Mouse (Mus musculus): ENCODE data around the gene Olfr435. TPM values are rescaled to one million over a fixed set of nuclear protein-coding genes. Genes with fewer than 3 reads are reported as not detected.

The Olfr435 gene
- not detected in 2 replicates for polyA plus RNA-seq (2021; fragmentation: Nextera tagmentation)
- long read RNA-seq, experiment 1: 0 reads
- long read RNA-seq, experiment 2: 0 reads

DNA sequence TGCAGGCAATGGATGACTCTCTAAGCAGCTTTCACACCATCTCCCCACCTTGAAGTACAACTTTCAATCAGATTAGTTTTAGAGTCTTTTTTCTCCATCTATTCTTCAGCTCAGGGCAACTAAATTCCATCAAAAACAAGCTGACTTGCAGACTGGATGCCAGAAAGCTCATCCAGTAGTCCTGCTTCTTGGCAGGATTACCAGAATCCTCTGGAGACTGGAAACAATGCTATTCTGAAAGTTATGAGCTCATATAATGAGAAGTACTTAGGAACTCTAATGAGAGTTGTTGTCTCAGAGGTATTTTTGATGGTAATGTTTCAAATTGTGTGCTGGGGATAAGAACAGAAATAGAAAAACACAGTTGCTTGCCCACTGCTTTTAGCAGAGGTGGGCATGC, at the start of gene Olfr435:
Gene Olfr435, plus strand, starts transcription at position 366 of the 400 bp plus-strand sequence.

GRCm38 (mm10) chr6:43162982-43163381, 34.0 kb upstream of the Olfr435 start, which contains the start of gene Olfr437:
Gene Olfr437, plus strand, starts transcription at chr6:43163282.

GRCm38 (mm10) chr6:43171840-43172239, 25.1 kb upstream of the Olfr435 start, which contains the start of gene Olfr13:
Gene Olfr13, plus strand, starts transcription at chr6:43172140.

GRCm38 (mm10) chr6:43212873-43213272, 15.9 kb downstream of the Olfr435 start, which contains the start of gene Olfr434:
Gene Olfr434, plus strand, starts transcription at chr6:43213021.

GRCm38 (mm10) chr6:43231255-43231654, 34.3 kb downstream of the Olfr435 start, which contains the start of gene Olfr47:
Gene Olfr47, plus strand, starts transcription at chr6:43231529.

Other genes starting within 250 kb of the Olfr435 start
- gene Olfr444, start 248.1 kb upstream of the Olfr435 start, polyA plus RNA-seq (2021; fragmentation: Nextera tagmentation): not detected in 2 replicates
- gene Olfr441, start 90.8 kb upstream of the Olfr435 start, polyA plus RNA-seq (2021; fragmentation: Nextera tagmentation): not detected in 2 replicates
- not detected in 2 replicates for gene Olfr237-ps1, start 50.6 kb upstream of the Olfr435 start, polyA plus RNA-seq (2021; fragmentation: Nextera tagmentation)
- not detected in 2 replicates for gene Olfr437, start 33.9 kb upstream of the Olfr435 start, polyA plus RNA-seq (2021; fragmentation: Nextera tagmentation)
- gene Olfr13, start 25.0 kb upstream of the Olfr435 start, polyA plus RNA-seq (2021; fragmentation: Nextera tagmentation): not detected in 2 replicates
- gene Olfr434, start 15.9 kb downstream of the Olfr435 start, polyA plus RNA-seq (2021; fragmentation: Nextera tagmentation): not detected in 2 replicates
- gene Olfr47, start 34.4 kb downstream of the Olfr435 start, polyA plus RNA-seq (2021; fragmentation: Nextera tagmentation): not detected in 2 replicates
- gene Arhgef5, start 68.4 kb downstream of the Olfr435 start, polyA plus RNA-seq (2021; fragmentation: Nextera tagmentation): 0.30 and 0.39 TPM in 2 replicates
- gene Nobox, start 112.4 kb downstream of the Olfr435 start, polyA plus RNA-seq (2021; fragmentation: Nextera tagmentation): not detected in 2 replicates